Mouse (Mus musculus) liver, embryonic 14.5 days (tissue): ENCODE measurements at regions not wholly inside any gene's neighbourhood (a gene's known extent, or its start where the extent isn't known, plus 50 kb on each side); places are given as distances from the start of the nearest gene placed in this dataset.

ENCODE experiments used
- ATAC-seq: fragments of 200-750 bp; cut with Nextera tagmentation; 2 replicates; pipeline ENCODE4 v1.8.0; 2017; ENCODE audit warnings: moderate number of reproducible peaks, mild to moderate bottlenecking, moderate library complexity; ENCODE audit not compliant: insufficient read depth
- DNase-seq, 3 experiments: peaks; one replicate each; pipeline ENCODE4 v3.0.0-alpha.2; 2012 to 2013; ENCODE audit warnings: low read depth in 3 of 3, low spot score in 3 of 3
- H3K27ac ChIP-seq: fragments of 300-500 bp; sonication (generic); 2 replicates; pipeline ENCODE4 v1.5.1; 2014; ENCODE audit warnings: moderate library complexity, mild to moderate bottlenecking, control low read depth, inconsistent platforms
- H3K27me3 ChIP-seq: fragments of 300-500 bp; sonication (generic); 2 replicates; pipeline ENCODE4 v1.6.1; 2014; ENCODE audit warnings: mild to moderate bottlenecking, low read length, moderate library complexity; ENCODE audit not compliant: control insufficient read depth, insufficient read depth
- H3K36me3 ChIP-seq: fragments of 300-500 bp; sonication (generic); replicated peaks from 2 replicates; pipeline ENCODE4 v1.6.1; 2014; ENCODE audit warnings: low read depth; ENCODE audit not compliant: control insufficient read depth, insufficient read depth
- H3K4me1 ChIP-seq, 2 experiments: fragments of 200-500 bp in 1 of 2; fragments of 300-500 bp in 1 of 2; sonication (generic) in 1 of 2; replicated peaks; 2 replicates each; pipeline ENCODE4 v1.6.1; 2012 to 2014; ENCODE audit warnings: antibody characterized with exemption in 1 of 2, inconsistent platforms in 1 of 2, low read length in 1 of 2; ENCODE audit not compliant: control insufficient read depth in 2 of 2, insufficient read depth in 2 of 2
- H3K4me2 ChIP-seq: fragments of 300-500 bp; sonication (generic); 2 replicates; pipeline ENCODE4 v1.6.1; 2014; ENCODE audit warnings: low read depth, mild to moderate bottlenecking, control low read depth, moderate library complexity
- H3K4me3 ChIP-seq, 2 experiments: fragments of 200-500 bp in 1 of 2; fragments of 300-500 bp in 1 of 2; sonication (generic) in 1 of 2; 2 replicates each; pipeline ENCODE4 v1.5.1; 2012 to 2014; ENCODE audit warnings: low read depth in 2 of 2, low read length in 2 of 2, mild to moderate bottlenecking in 2 of 2, control low read depth in 1 of 2, inconsistent platforms in 1 of 2, moderate library complexity in 1 of 2; ENCODE audit not compliant: insufficient read depth in 1 of 2
- H3K9ac ChIP-seq: fragments of 300-500 bp; sonication (generic); replicated peaks from 2 replicates; pipeline ENCODE4 v1.6.1; 2014; ENCODE audit warnings: mild to moderate bottlenecking, control low read depth, moderate library complexity
- H3K9me3 ChIP-seq: fragments of 300-500 bp; sonication (generic); 2 replicates; pipeline ENCODE4 v1.6.1; 2016; ENCODE audit warnings: low read length, mixed read lengths; ENCODE audit not compliant: control insufficient read depth
- CTCF ChIP-seq: IDR thresholded peaks from 2 replicates; pipeline ENCODE4 v1.5.1; 2016; ENCODE audit warnings: antibody characterized with exemption, low read depth, control low read depth
- EP300 ChIP-seq: IDR thresholded peaks from 2 replicates; pipeline ENCODE4 v1.6.1; 2016; ENCODE audit warnings: antibody characterized with exemption, low read depth
- WGBS: fragments of 180-500 bp; shearing (Covaris S2); extraction: QIAGEN DNeasy Blood & Tissue Kit; methylation state at CpG from one replicate; pipeline ENCODE4 v1.1.7; 2014; ENCODE audit not compliant: insufficient replicate concordance; 5-methylcytosine and 5-hydroxymethylcytosine counted together

GRCm38 (mm10) chr13:85035903-85036302 is 153.3 kb upstream of the Ccnh start:
- TF ChIP-seq CTCF: no peak
- Histone ChIP-seq H3K9ac (no peak overlapping the region), H3K27me3 (no peaks in the 10 kb centered on the region), H3K4me1 (no peaks in the 10 kb centered on the region), H3K27ac (no peak overlapping the region), H3K4me3 (no peak overlapping the region), H3K9me3 (no peaks in the 10 kb centered on the region), H3K4me2 (no peak overlapping the region), H3K36me3 (no peaks in the 10 kb centered on the region)
- DNase-seq (no peak), ATAC-seq (no peak)
- 61% methylated on average over 2 of the region's 2 CpGs for WGBS

DNA sequence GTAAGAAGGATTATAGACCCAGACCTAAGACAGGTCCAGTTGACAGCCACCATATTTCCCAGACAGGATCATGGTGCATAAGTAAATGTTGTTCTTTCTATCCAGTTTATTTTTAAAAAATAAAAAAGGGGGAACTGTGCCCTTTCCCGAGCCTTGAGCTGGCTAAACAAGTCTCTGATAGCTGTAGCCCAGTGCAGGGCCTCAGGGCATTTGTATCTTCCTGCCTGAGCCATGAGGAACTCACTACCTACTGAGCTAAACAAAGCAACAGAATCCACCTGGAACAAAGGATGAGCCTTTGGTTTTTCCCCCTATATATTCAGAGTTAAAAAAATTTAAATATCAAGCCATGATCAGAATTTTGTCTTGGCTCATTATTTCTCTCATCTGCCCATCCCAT is 152.4 kb upstream of the Ccnh start:
- H3K9ac ChIP-seq: no peak overlapping the region
- no peaks in the 10 kb centered on the region for H3K4me1 ChIP-seq
- no peak for TF ChIP-seq EP300
- TF ChIP-seq CTCF: no peak
- WGBS: 31% methylated on average over 1 of the region's 1 CpGs
- no peak overlapping the region for H3K27ac ChIP-seq
- ATAC-seq: no peak
- H3K4me2 ChIP-seq: no peak overlapping the region
- no peak for DNase-seq
- no peaks in the 10 kb centered on the region for H3K27me3 ChIP-seq
- no peak overlapping the region for H3K4me3 ChIP-seq
- no peaks in the 10 kb centered on the region for H3K9me3 ChIP-seq
- H3K36me3 ChIP-seq: no peaks in the 10 kb centered on the region

- no peaks in the 10 kb centered on the region for H3K4me1 ChIP-seq
- ATAC-seq: no peak
Observed at GRCm38 (mm10) chr13:85066585-85067550, 122.3 kb upstream of the Ccnh start.

GRCm38 (mm10) chr13:85067551-85068283 is 121.5 kb upstream of the Ccnh start:
- H3K27ac ChIP-seq: no peak overlapping the region
- no peak for ATAC-seq
- no peaks in the 10 kb centered on the region for H3K27me3 ChIP-seq
- H3K9ac ChIP-seq: no peak overlapping the region
- 46% methylated on average over 5 of the region's 5 CpGs for WGBS
- H3K4me1 ChIP-seq: no peaks in the 10 kb centered on the region
- DNase-seq: no peak
- H3K4me2 ChIP-seq: no peak overlapping the region
- no peak overlapping the region for H3K4me3 ChIP-seq
- no peaks in the 10 kb centered on the region for H3K9me3 ChIP-seq
- TF ChIP-seq EP300 (no peak), CTCF (no peak)
- no peaks in the 10 kb centered on the region for H3K36me3 ChIP-seq

More at GRCm38 (mm10) chr13:85066585-85067550, 122.3 kb upstream of the Ccnh start:
- no peaks in the 10 kb centered on the region for H3K36me3 ChIP-seq
- no peak overlapping the region for H3K4me3 ChIP-seq
- H3K9me3 ChIP-seq: no peaks in the 10 kb centered on the region
- DNase-seq: no peak
- no peak overlapping the region for H3K9ac ChIP-seq
- TF ChIP-seq CTCF (no peak), EP300 (no peak)
- no peak overlapping the region for H3K4me2 ChIP-seq
- WGBS: 55% methylated on average over 6 of the region's 6 CpGs
- H3K27me3 ChIP-seq: no peaks in the 10 kb centered on the region
- H3K27ac ChIP-seq: no peak overlapping the region

DNA sequence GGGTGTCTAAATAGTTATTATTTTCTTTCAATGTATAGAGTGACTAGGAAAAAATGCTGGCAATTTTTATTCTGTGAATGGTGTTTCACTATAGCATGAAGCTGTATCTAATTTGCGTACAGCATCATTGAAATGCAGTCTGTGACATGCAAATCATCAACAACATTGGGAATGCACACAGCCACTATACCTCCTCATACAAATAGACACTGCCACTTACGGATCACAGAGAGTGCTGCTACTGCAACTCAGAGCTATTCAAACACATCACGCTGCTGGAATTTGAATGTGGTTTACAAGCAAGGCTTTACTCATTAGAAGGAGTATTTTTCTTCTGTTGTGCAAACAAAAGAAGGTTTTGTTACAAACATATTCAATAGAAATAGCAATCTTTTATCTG is 120.8 kb upstream of the Ccnh start:
- 55% methylated on average over 3 of the region's 3 CpGs for WGBS
- no peak for DNase-seq
- TF ChIP-seq CTCF (no peak), EP300 (no peak)
- Histone ChIP-seq H3K4me3 (no peak overlapping the region), H3K36me3 (no peaks in the 10 kb centered on the region), H3K27ac (no peak overlapping the region), H3K9ac (no peak overlapping the region), H3K4me2 (no peak overlapping the region), H3K27me3 (no peaks in the 10 kb centered on the region), H3K4me1 (no peaks in the 10 kb centered on the region), H3K9me3 (no peaks in the 10 kb centered on the region)
- ATAC-seq: no peak
